Mouse (Mus musculus) midbrain, embryonic 12.5 days (tissue): Measurements from ENCODE around the gene Isg20l2. TPM values are rescaled to one million over a fixed set of nuclear protein-coding genes. Genes with fewer than 3 reads are reported as not detected.
A peak's percentile ranks its signal among the peaks of the same experiment; 100 is the strongest.

Experiments
- ATAC-seq: fragments of 200-750 bp; cut with Nextera tagmentation; 2 replicates; pipeline ENCODE4 v1.8.0; 2017; ENCODE audit warnings: low read depth, moderate TSS enrichment, moderate library complexity; ENCODE audit not compliant: low FRiP score
- H3K27ac ChIP-seq: fragments of 300-500 bp; sonication (generic); replicated peaks from 2 replicates; pipeline ENCODE4 v1.5.1; 2016; ENCODE audit warnings: mild to moderate bottlenecking
- H3K27me3 ChIP-seq: fragments of 300-500 bp; sonication (generic); 2 replicates; pipeline ENCODE4 v1.6.1; 2016; ENCODE audit warnings: mild to moderate bottlenecking
- H3K36me3 ChIP-seq: fragments of 300-500 bp; sonication (generic); 2 replicates; pipeline ENCODE4 v1.6.1; 2016
- H3K4me1 ChIP-seq: fragments of 300-500 bp; sonication (generic); 2 replicates; pipeline ENCODE4 v1.6.1; 2016
- H3K4me2 ChIP-seq: fragments of 300-500 bp; sonication (generic); replicated peaks from 2 replicates; pipeline ENCODE4 v1.6.1; 2016; ENCODE audit warnings: mild to moderate bottlenecking, moderate library complexity
- H3K4me3 ChIP-seq: fragments of 300-500 bp; sonication (generic); 2 replicates; pipeline ENCODE4 v1.5.1; 2016; ENCODE audit warnings: mild to moderate bottlenecking
- H3K9ac ChIP-seq: fragments of 300-500 bp; sonication (generic); replicated peaks from 2 replicates; pipeline ENCODE4 v1.6.1; 2016; ENCODE audit warnings: mild to moderate bottlenecking, moderate library complexity
- H3K9me3 ChIP-seq: fragments of 300-500 bp; sonication (generic); 2 replicates; pipeline ENCODE4 v1.6.1; 2016; ENCODE audit warnings: mild to moderate bottlenecking
- WGBS: fragments of 180-500 bp; shearing (Covaris S2); methylation state at CpG from one replicate; pipeline ENCODE4 v1.1.7; 2016; 5-methylcytosine and 5-hydroxymethylcytosine counted together
- polyA plus RNA-seq: library from polyadenylated mRNA; unstranded; fragments of >200 nt; fragmentation: Nextera tagmentation; extraction: Ambion mirVana; gene quantifications from 2 replicates; pipeline ENCODE4 v1.2.1, GENCODE M21; 2016

Gene Isg20l2
- polyA plus RNA-seq, 1 experiment from 2014 or later, result 79.0 TPM

DNA sequence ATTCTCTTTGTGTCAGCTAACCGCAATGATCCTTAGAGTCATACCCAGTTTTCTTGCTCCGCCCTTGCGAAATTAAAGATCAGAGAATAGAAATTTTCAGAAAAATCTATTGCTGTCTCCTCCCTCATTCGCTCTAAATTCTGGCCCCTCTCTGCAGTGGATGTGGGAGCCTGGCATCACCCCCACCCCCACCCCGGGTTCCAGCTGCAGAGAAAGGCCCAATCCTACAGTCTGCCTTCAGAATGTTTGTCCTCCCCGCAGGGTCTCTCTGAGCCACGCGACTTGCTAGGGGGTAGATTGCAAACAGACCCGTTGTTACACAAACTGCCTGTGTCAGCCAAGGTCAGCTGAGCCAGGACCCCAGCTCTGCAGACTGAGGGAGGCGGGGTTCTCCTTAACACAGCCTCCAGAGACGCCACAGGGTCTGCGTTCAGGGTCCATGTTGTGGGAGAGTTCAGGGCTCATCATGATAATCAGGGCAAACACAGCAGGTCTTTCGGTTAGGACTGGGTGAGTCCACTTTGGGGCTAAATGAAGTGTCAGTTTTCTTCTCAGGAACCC is 19.9 kb downstream of the Isg20l2 start:
- Histone ChIP-seq H3K27ac (peak overlapping the region; percentile 83), H3K4me1 (peaks cover 85% of the 10 kb centered on the region), H3K4me2 (peak overlapping the region; percentile 67), H3K36me3 (peaks cover 11% of the 10 kb centered on the region; the same call in 1 of the 2 replicates), H3K9me3 (no peaks in the 10 kb centered on the region), H3K9ac (peak overlapping the region; percentile 48), H3K27me3 (no peaks in the 10 kb centered on the region; the same call in 1 of the 2 replicates), H3K4me3 (peak overlapping the region; percentile 46)
- no peak for ATAC-seq
- WGBS, result 2% methylated on average over 13 of the region's 13 CpGs

DNA sequence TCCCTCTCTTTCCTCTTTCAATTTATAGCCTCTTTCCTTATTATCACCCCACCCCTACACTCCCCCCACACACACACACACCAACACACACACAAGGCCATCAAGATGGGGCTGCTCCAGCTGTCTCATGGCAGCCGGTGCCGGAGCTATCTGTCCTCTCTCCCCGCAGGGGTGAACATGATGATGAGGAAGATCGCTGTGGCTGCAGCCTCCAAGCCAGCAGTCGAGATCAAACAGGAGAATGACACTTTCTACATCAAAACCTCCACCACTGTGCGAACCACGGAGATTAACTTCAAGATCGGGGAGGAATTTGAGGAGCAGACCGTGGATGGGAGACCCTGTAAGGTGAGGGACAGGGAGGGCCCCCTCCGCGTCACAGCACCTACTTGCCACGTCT is 21.8 kb downstream of the Isg20l2 start:
- H3K4me3 ChIP-seq, result peak overlapping the region; percentile 22; the same call in 1 of the 2 replicates
- 9% methylated on average over 12 of the region's 12 CpGs for WGBS
- peaks cover 65% of the 10 kb centered on the region for H3K4me1 ChIP-seq
- H3K27ac ChIP-seq, result peak overlapping the region; percentile 71
- no peaks in the 10 kb centered on the region; the same call in 1 of the 2 replicates for H3K27me3 ChIP-seq
- no peaks in the 10 kb centered on the region for H3K9me3 ChIP-seq
- H3K36me3 ChIP-seq, result peaks cover 11% of the 10 kb centered on the region; the same call in 1 of the 2 replicates
- H3K9ac ChIP-seq, result peak overlapping the region; percentile 41
- ATAC-seq, result no peak
- peak overlapping the region; percentile 67 for H3K4me2 ChIP-seq

DNA sequence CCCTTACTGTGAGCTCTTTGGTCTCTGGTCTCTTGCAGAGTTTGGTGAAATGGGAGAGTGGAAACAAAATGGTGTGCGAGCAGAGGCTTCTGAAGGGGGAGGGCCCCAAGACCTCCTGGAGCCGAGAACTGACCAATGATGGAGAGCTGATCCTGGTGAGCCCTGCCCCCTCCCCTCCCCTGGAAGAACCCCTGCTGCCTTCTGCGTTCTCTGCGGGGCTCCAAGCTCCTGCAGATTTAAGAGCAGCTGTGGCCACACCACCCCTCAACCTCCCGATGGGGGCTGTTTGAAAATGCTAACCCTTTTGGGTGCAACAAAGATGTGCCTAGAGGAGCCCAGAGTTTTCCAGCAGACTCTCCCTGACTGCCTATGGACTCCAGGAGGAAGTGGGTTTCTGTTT is 22.3 kb downstream of the Isg20l2 start:
- 0% methylated on average over 5 of the region's 5 CpGs for WGBS
- H3K9ac ChIP-seq, result peak overlapping the region; percentile 41
- peak overlapping the region; percentile 22 for H3K4me3 ChIP-seq
- 0 out of 2 replicates have a peak, but pooled peaks have one; percentile 51 for ATAC-seq
- H3K9me3 ChIP-seq, result no peaks in the 10 kb centered on the region
- peaks cover 61% of the 10 kb centered on the region for H3K4me1 ChIP-seq
- peak overlapping the region; percentile 67 for H3K4me2 ChIP-seq
- no peaks in the 10 kb centered on the region; the same call in 1 of the 2 replicates for H3K27me3 ChIP-seq
- H3K27ac ChIP-seq, result peak overlapping the region; percentile 71
- H3K36me3 ChIP-seq, result peaks cover 11% of the 10 kb centered on the region; the same call in 1 of the 2 replicates

GRCm38 (mm10) chr3:87958056-87958455 is 27.9 kb downstream of the Isg20l2 start:
- no peaks in the 10 kb centered on the region for H3K27me3 ChIP-seq
- H3K27ac ChIP-seq, result 0 out of 2 replicates have a peak overlapping the region, but pooled peaks have one; percentile 4
- peaks cover 41% of the 10 kb centered on the region for H3K4me1 ChIP-seq
- no peak overlapping the region for H3K4me3 ChIP-seq
- no peaks in the 10 kb centered on the region for H3K9me3 ChIP-seq
- ATAC-seq, result no peak
- no peak overlapping the region for H3K9ac ChIP-seq
- peaks cover 11% of the 10 kb centered on the region; the same call in 1 of the 2 replicates for H3K36me3 ChIP-seq
- H3K4me2 ChIP-seq, result no peak overlapping the region
- 0% methylated on average over 1 of the region's 1 CpGs for WGBS

DNA sequence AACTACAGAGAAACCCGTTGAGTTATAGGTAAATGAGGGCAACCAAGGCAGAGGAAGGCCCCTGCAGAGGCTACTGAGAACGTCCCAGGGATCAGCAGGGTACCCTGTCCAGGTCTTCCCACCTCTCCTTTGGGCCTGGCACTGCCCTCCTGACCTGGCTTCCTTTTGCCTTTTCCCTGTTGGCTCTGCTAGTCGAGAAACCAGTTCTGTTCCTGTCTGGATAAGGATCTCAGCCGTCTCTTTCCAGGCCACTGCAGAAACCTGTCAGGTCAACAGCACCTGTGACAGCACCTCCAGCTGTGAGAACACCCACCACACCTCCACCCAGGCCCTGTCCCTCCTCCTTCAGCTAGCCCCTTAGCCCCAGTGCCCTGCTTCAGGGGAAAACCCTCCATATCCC is 28.4 kb downstream of the Isg20l2 start:
- Histone ChIP-seq H3K4me1 (peaks cover 37% of the 10 kb centered on the region), H3K4me3 (no peak overlapping the region), H3K36me3 (peaks cover 9% of the 10 kb centered on the region; the same call in 1 of the 2 replicates), H3K27me3 (no peaks in the 10 kb centered on the region), H3K9ac (no peak overlapping the region), H3K9me3 (no peaks in the 10 kb centered on the region), H3K27ac (no peak overlapping the region), H3K4me2 (no peak overlapping the region)
- WGBS, result 31% methylated on average over 4 of the region's 4 CpGs
- no peak for ATAC-seq

GRCm38 (mm10) chr3:87958967-87959366 is 28.9 kb downstream of the Isg20l2 start:
- Histone ChIP-seq H3K4me1 (peaks cover 35% of the 10 kb centered on the region), H3K27ac (no peak overlapping the region), H3K36me3 (peaks cover 4% of the 10 kb centered on the region; the same call in 1 of the 2 replicates), H3K27me3 (no peaks in the 10 kb centered on the region), H3K4me2 (no peak overlapping the region), H3K9ac (no peak overlapping the region), H3K9me3 (no peaks in the 10 kb centered on the region), H3K4me3 (no peak overlapping the region)
- no peak for ATAC-seq
- 22% methylated on average over 1 of the region's 1 CpGs for WGBS

- H3K4me3 ChIP-seq, result no peak overlapping the region
- no peak for ATAC-seq
- no peaks in the 10 kb centered on the region for H3K9me3 ChIP-seq
- no peak overlapping the region for H3K9ac ChIP-seq
- H3K27me3 ChIP-seq, result no peaks in the 10 kb centered on the region
- peaks cover 35% of the 10 kb centered on the region for H3K4me1 ChIP-seq
- no peak overlapping the region for H3K4me2 ChIP-seq
- H3K27ac ChIP-seq, result 0 out of 2 replicates have a peak overlapping the region, but pooled peaks have one; percentile 94
- 70% methylated on average over 7 of the region's 7 CpGs for WGBS
- H3K36me3 ChIP-seq, result no peaks in the 10 kb centered on the region
These were observed 29.3 kb downstream of the Isg20l2 start for GRCm38 (mm10) chr3:87959371-87959770.

- H3K36me3 ChIP-seq, result no peaks in the 10 kb centered on the region
- H3K9ac ChIP-seq, result peak overlapping the region; percentile 39; the same call in 1 of the 2 replicates
- WGBS, result under 1% methylated on average over 10 of the region's 10 CpGs
- ATAC-seq, result no peak
- peaks cover 35% of the 10 kb centered on the region for H3K4me1 ChIP-seq
- peak overlapping the region; percentile 94 for H3K27ac ChIP-seq
- peak overlapping the region; percentile 54 for H3K4me2 ChIP-seq
- H3K4me3 ChIP-seq, result peak overlapping the region; percentile 39
- H3K27me3 ChIP-seq, result no peaks in the 10 kb centered on the region
- no peaks in the 10 kb centered on the region for H3K9me3 ChIP-seq
These were observed 30.1 kb downstream of the Isg20l2 start for GRCm38 (mm10) chr3:87960191-87960585.

DNA sequence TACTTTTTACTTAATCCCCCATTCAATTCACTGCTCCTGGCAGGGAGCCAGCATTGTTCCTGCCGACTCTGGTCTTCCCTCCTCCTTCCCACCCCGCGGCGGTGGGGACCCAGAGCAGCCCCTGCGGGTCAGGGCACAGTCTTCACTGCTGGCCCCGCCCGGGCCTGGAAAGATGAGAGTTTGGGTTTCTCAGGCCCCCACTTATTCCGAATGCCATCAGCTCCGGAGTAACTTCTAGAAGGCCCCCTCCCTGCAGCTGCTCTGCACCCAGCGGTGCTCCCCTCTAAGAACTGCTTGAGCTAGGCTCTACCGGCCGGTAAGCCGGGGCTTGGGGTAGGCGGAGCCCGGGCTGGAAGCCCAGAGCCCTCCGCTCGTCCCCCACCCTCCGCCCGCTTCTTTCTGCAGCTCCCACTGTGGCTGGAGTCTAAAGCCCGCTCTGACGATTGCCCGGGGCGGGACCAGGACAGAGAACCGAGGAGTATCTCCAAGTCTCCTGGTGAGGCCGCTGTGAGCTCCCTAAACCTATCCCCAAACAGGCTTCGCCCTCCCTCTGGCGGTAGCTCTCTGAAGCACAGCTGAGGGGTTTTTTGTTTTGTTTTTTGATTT is 30.6 kb downstream of the Isg20l2 start:
- peak; percentile 97 for ATAC-seq
- Histone ChIP-seq H3K9me3 (no peaks in the 10 kb centered on the region), H3K9ac (peak overlapping the region; percentile 70), H3K4me3 (peak overlapping the region; percentile 39), H3K27ac (peak overlapping the region; percentile 94), H3K36me3 (no peaks in the 10 kb centered on the region), H3K27me3 (no peaks in the 10 kb centered on the region), H3K4me1 (peaks cover 35% of the 10 kb centered on the region), H3K4me2 (peak overlapping the region; percentile 54)
- WGBS, result under 1% methylated on average over 27 of the region's 27 CpGs

GRCm38 (mm10) chr3:87970184-87970938 is 40.2 kb downstream of the Isg20l2 start:
- H3K9ac ChIP-seq, result peak overlapping the region; percentile 96
- ATAC-seq, result peak; percentile 10; the same call in 1 of the 2 replicates
- H3K27me3 ChIP-seq, result 0 out of 2 replicates have a peak, but pooled peaks cover 4% of the 10 kb centered on the region
- peak overlapping the region; percentile 75 for H3K4me2 ChIP-seq
- H3K4me3 ChIP-seq, result peak overlapping the region; percentile 86
- peak overlapping the region; percentile 98 for H3K27ac ChIP-seq
- H3K4me1 ChIP-seq, result peaks cover 52% of the 10 kb centered on the region
- under 1% methylated on average over 21 of the region's 21 CpGs for WGBS
- H3K36me3 ChIP-seq, result peaks cover under 1% of the 10 kb centered on the region
- H3K9me3 ChIP-seq, result no peaks in the 10 kb centered on the region

DNA sequence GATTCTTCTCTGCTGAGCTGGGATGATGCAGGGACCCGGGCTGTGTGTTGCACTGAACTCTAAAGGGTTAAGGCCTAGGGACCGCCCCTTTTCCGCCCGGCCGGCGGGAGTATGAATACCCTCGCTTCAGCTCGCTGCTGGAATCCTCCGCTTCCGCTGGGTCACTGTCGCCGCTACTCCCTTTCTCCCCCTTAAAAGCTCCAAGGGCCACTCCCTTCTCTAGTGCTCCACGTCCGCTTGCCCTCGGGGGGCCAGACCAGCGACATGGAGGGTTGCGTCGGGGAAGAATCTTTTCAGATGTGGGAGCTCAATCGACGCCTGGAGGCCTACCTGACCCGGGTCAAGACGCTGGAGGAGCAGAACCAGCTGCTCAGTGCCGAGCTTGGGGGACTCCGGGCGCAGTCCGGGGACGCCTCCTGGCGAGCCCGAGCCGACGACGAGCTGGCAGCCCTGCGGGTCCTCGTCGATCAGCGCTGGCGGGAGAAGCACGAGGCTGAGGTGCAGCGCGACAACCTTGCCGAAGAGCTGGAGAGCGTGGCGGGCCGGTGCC is 40.9 kb downstream of the Isg20l2 start, which contains the start of gene Nes:
Gene Nes, plus strand, starts transcription at position 140 of the 550 bp plus-strand sequence.
- peak within 1 kb of the TSS; percentile 96 for H3K9ac ChIP-seq
- ATAC-seq, result peak; percentile 42
- WGBS, result under 1% methylated on average over 44 of the region's 44 CpGs
- H3K4me1 ChIP-seq, result peaks cover 56% of the 10 kb centered on the region
- 0 out of 2 replicates have a peak, but pooled peaks cover 4% of the 10 kb centered on the region for H3K27me3 ChIP-seq
- no peaks in the 10 kb centered on the region for H3K9me3 ChIP-seq
- peak within 1 kb of the TSS; percentile 75 for H3K4me2 ChIP-seq
- H3K27ac ChIP-seq, result peak within 1 kb of the TSS; percentile 98
- H3K36me3 ChIP-seq, result peaks cover 7% of the 10 kb centered on the region
- peak within 1 kb of the TSS; percentile 86 for H3K4me3 ChIP-seq
